Mouse (Mus musculus): ENCODE results near the gene Tmem178. TPM values are rescaled to one million over a fixed set of nuclear protein-coding genes. Genes with fewer than 3 reads are reported as not detected.

Tmem178 gene
- polyA plus RNA-seq, 1 experiment from 2014 or later, result 14.2 TPM

DNA sequence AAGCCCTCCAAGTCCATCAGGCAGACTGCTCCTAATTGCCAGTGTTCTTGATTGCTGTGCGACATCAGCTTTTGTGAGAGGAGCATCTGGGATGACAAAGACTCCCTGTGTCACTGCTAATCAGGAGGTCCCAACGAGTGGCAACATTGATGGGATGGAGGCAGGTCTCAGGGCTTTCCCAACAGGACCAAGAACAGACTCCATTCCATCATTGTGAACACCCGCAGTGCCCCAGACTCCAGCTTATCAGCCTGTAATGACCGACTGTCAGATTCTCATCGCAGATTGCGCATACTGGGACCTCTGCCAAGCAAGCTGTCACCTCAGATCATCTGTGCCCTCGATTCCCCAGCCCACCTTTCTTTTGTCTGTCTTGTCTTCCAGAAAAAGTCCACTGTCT is 7.9 kb downstream of the Tmem178 start:
- Histone ChIP-seq H3K27ac (ENCODE audit: low read depth, low read length) (no peak overlapping the region), H3K4me2 (no peak overlapping the region), H3K36me3 (ENCODE audit: control insufficient read depth, insufficient read depth, low read length) (no peaks in the 10 kb centered on the region), H3K9ac (ENCODE audit: low read length) (no peak overlapping the region), H3K4me1 (ENCODE audit: control insufficient read depth, insufficient read depth, low read length) (no peaks in the 10 kb centered on the region), H3K9me3 (ENCODE audit: control insufficient read depth, low read length) (no peaks in the 10 kb centered on the region), H3K4me3 (ENCODE audit: low read depth, low read length) (no peak overlapping the region), H3K27me3 (ENCODE audit: control insufficient read depth, insufficient read depth, low read length) (no peaks in the 10 kb centered on the region)
- no peak for DNase-seq (ENCODE audit: low spot score, missing footprints)
- WGBS, result 77% methylated on average over 7 of the region's 7 CpGs
- no peak for ATAC-seq (ENCODE audit: low FRiP score)

DNA sequence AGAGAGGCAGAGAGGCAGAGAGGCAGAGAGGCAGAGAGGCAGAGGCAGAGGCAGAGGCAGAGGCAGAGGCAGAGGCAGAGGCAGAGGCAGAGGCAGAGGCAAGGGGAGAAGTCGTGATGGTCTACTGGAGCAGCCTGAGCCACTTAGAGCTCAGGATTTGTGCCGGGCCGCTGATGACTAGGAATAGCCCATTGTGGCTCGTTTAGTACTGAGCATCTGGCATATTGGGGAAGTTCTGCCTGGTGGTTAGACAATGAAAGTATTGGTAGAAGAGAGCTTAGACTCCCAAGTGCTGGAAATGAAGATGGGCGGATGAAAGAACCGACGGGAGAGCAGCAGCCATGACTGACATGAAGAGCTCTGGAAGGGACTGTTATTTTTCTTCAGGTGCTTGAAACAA is 11.0 kb downstream of the Tmem178 start:
- Histone ChIP-seq H3K4me3 (ENCODE audit: low read depth, low read length) (no peak overlapping the region), H3K27me3 (ENCODE audit: control insufficient read depth, insufficient read depth, low read length) (no peaks in the 10 kb centered on the region), H3K4me2 (no peak overlapping the region), H3K9ac (ENCODE audit: low read length) (no peak overlapping the region), H3K9me3 (ENCODE audit: control insufficient read depth, low read length) (no peaks in the 10 kb centered on the region; the same call in 1 of the 2 replicates), H3K4me1 (ENCODE audit: control insufficient read depth, insufficient read depth, low read length) (no peaks in the 10 kb centered on the region), H3K36me3 (ENCODE audit: control insufficient read depth, insufficient read depth, low read length) (no peaks in the 10 kb centered on the region), H3K27ac (ENCODE audit: low read depth, low read length) (no peak overlapping the region)
- WGBS, result 55% methylated on average over 7 of the region's 7 CpGs
- DNase-seq (ENCODE audit: low spot score, missing footprints) (no peak), ATAC-seq (ENCODE audit: low FRiP score) (no peak)

DNA sequence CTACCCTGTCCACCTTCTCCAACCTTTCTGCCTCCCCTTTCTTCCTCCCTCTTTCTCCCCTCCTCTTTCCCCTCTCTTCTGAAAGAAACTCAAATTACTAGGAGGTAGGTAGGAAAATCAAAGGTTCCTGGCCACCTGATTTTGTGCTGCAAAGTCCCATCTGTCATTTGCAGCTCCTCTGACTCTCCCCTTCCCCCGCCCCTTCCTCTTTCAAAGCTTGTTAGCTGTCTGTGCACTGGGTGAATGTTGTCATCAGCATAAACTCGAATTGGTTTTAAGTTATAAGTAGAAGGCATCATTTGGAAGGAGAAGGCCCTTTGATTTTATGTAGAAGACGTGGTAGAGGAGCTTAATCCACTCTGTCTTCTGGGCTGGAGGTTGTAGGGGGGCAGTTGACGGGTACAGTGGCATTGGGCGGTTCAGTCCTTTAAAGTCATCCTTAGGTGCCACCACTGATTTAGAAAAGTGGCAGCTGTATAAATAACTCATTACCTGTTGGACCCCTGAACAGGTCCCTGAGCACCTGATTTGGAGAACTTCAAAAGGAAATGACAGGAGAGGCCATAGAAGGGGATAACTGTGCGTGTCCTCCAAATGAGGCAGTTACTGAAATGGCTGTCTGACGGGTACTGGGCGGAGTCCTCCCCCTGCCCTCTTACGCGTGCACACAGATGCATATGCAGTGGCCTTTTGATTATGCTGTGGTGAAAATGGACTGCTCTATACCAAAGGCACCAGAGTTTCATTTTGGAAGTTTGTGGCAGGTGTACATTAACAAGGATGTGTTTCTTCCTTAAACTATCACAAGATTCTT is 11.8 kb downstream of the Tmem178 start:
- Histone ChIP-seq H3K9me3 (ENCODE audit: control insufficient read depth, low read length) (no peaks in the 10 kb centered on the region; the same call in 1 of the 2 replicates), H3K36me3 (ENCODE audit: control insufficient read depth, insufficient read depth, low read length) (no peaks in the 10 kb centered on the region), H3K4me1 (ENCODE audit: control insufficient read depth, insufficient read depth, low read length) (no peaks in the 10 kb centered on the region), H3K27ac (ENCODE audit: low read depth, low read length) (no peak overlapping the region), H3K27me3 (ENCODE audit: control insufficient read depth, insufficient read depth, low read length) (no peaks in the 10 kb centered on the region), H3K4me3 (ENCODE audit: low read depth, low read length) (no peak overlapping the region), H3K4me2 (no peak overlapping the region), H3K9ac (ENCODE audit: low read length) (no peak overlapping the region)
- no peak for DNase-seq (ENCODE audit: low spot score, missing footprints)
- ATAC-seq (ENCODE audit: low FRiP score), result no peak
- 82% methylated on average over 10 of the region's 10 CpGs for WGBS

DNA sequence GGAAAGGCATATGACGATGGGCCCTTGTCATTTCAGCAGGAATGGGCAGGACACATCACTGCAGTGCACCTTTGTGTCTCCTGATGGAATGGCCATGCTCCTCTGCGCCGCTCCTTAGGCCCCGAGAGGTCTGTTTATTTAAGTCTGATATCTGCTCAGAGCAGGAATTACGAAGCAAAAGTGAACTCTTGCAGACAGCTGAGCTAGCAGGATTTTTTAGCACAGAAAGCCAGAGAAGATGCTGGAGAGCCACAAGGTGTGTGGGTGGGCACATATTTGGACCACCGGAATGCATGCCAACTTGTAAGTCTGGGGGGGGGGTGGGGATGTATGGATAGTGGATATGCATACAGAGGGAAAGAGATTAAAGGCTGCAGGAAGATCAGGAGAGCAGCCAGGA is 13.9 kb downstream of the Tmem178 start:
- Histone ChIP-seq H3K9me3 (ENCODE audit: control insufficient read depth, low read length) (no peaks in the 10 kb centered on the region; the same call in 1 of the 2 replicates), H3K36me3 (ENCODE audit: control insufficient read depth, insufficient read depth, low read length) (no peaks in the 10 kb centered on the region), H3K4me1 (ENCODE audit: control insufficient read depth, insufficient read depth, low read length) (no peaks in the 10 kb centered on the region), H3K4me2 (no peak overlapping the region), H3K4me3 (ENCODE audit: low read depth, low read length) (no peak overlapping the region), H3K27me3 (ENCODE audit: control insufficient read depth, insufficient read depth, low read length) (no peaks in the 10 kb centered on the region), H3K27ac (ENCODE audit: low read depth, low read length) (no peak overlapping the region), H3K9ac (ENCODE audit: low read length) (no peak overlapping the region)
- no peak for DNase-seq (ENCODE audit: low spot score, missing footprints)
- 85% methylated on average over 6 of the region's 6 CpGs for WGBS
- no peak for ATAC-seq (ENCODE audit: low FRiP score)

DNA sequence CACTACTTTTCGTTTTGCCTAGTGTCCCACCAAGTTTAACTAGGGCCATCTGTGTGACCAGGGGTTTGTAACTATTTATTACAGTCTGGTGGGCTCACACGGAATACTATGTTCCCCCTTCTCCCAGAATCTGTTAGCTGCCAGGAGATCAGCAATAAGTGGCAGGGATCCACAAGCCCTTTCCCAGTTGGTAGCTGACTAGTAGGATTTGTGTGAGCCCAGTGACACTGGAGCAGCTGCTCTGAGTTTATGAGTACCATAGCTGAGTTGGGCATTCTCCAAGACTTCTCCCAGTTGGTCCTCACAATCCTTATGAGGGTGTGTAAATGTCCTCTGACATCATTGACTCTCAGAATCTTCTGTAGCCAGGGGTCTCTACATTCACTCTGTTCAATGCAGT is 15.4 kb downstream of the Tmem178 start:
- DNase-seq (ENCODE audit: low spot score, missing footprints) (no peak), ATAC-seq (ENCODE audit: low FRiP score) (no peak)
- Histone ChIP-seq H3K9me3 (ENCODE audit: control insufficient read depth, low read length) (no peaks in the 10 kb centered on the region; the same call in 1 of the 2 replicates), H3K36me3 (ENCODE audit: control insufficient read depth, insufficient read depth, low read length) (no peaks in the 10 kb centered on the region), H3K9ac (ENCODE audit: low read length) (no peak overlapping the region), H3K27ac (ENCODE audit: low read depth, low read length) (no peak overlapping the region), H3K4me1 (ENCODE audit: control insufficient read depth, insufficient read depth, low read length) (peaks cover 2% of the 10 kb centered on the region; the same call in 1 of the 2 replicates), H3K4me2 (no peak overlapping the region), H3K4me3 (ENCODE audit: low read depth, low read length) (no peak overlapping the region), H3K27me3 (ENCODE audit: control insufficient read depth, insufficient read depth, low read length) (no peaks in the 10 kb centered on the region)
- 71% methylated on average over 2 of the region's 2 CpGs for WGBS

DNA sequence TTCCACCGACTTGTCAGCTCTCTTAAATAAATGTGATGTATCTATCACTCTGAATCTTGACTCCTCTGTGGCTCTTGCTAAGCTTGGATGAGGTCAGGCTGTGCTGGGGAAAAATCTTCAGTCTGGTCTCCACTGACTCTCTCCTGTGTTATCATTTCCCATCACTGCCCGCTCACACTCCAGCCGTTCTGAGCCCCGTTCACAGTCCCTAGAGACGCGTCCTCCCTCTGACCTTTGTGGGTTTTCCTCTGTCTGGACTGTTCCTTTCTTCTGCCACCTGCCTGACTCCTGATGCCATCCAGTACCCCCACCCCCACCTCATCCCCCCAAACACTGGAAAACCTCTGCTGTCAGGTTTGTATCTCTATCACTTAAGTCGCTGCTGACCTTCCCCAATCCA is 23.0 kb downstream of the Tmem178 start:
- no peaks in the 10 kb centered on the region for H3K36me3 ChIP-seq (ENCODE audit: control insufficient read depth, insufficient read depth, low read length)
- DNase-seq (ENCODE audit: low spot score, missing footprints) (no peak), ATAC-seq (ENCODE audit: low FRiP score) (no peak)
- H3K9me3 ChIP-seq (ENCODE audit: control insufficient read depth, low read length), result no peaks in the 10 kb centered on the region
- peaks cover 7% of the 10 kb centered on the region; the same call in 1 of the 2 replicates for H3K4me1 ChIP-seq (ENCODE audit: control insufficient read depth, insufficient read depth, low read length)
- no peak overlapping the region for H3K4me2 ChIP-seq
- 51% methylated on average over 7 of the region's 7 CpGs for WGBS
- no peaks in the 10 kb centered on the region for H3K27me3 ChIP-seq (ENCODE audit: control insufficient read depth, insufficient read depth, low read length)
- H3K9ac ChIP-seq (ENCODE audit: low read length), result no peak overlapping the region
- no peak overlapping the region for H3K4me3 ChIP-seq (ENCODE audit: low read depth, low read length)
- no peak overlapping the region for H3K27ac ChIP-seq (ENCODE audit: low read depth, low read length)

DNA sequence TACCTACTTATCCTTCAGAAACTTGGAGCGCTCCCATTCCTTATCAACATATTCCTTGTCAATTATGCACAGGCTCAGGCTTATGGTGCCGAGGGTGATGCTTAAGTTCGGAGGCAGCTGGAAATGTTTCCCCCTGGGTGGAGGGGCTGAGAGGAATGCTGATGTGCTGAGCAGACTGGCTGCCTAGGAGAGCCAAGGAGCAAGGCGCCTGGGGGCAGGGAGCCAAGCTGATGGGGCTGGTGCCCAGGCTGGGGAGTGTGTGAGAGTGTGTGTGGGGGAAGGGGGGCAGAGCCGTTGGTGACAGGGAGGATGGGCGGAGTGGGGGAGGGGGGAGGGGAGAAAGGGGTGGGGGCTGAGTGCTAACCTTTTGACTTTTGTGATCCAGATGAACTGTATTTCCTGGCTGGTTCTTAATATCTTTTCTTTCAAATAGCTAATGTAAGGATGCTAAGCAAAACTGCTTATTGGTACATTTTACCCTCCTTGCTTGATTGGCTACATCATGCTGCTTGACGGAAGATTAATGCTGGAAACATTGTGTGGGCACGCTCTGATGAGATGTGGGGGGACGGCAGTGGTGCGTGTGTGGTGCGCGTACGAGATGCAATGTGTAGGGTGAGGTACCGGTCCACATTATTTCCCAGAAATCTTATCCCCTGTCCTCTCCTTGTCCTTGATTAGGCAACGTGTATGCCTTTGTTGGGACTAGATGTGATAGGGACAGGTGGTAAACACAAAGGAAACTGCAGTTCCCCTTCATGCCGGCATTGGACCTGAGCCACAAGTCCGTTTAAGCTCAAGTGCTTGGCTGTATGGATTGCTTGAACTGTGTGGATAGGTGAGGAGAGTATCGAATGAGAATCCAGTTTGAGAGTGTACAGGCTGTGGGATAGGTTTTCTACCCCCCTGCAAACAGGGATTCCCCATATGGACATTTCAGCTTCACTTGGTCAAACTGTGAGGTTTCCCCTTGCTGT is 25.5 kb downstream of the Tmem178 start:
- WGBS, result 58% methylated on average over 18 of the region's 18 CpGs
- H3K27me3 ChIP-seq (ENCODE audit: control insufficient read depth, insufficient read depth, low read length), result no peaks in the 10 kb centered on the region

DNA sequence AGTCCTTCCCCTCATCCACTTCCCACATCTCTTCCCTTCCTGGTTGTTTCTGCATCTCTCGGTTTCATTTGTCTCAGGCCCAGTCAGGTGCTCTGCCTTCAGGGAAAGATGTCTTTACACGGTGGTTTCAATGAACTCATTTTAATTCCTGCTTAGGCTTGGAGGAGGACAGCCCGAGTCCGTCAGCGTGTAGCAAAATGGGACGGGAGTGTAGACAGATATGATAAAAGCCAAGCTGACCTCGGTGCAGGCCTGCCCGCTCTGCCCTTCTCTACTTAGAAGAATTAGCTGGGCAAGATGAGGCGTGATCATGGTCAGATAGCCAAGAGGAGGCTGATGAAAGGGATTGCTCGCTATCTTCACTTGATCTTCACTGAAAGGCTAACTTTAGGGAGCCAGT is 26.3 kb downstream of the Tmem178 start:
- Histone ChIP-seq H3K36me3 (ENCODE audit: control insufficient read depth, insufficient read depth, low read length) (no peaks in the 10 kb centered on the region), H3K4me1 (ENCODE audit: control insufficient read depth, insufficient read depth, low read length) (peaks cover 5% of the 10 kb centered on the region; the same call in 1 of the 2 replicates), H3K9me3 (ENCODE audit: control insufficient read depth, low read length) (no peaks in the 10 kb centered on the region), H3K4me3 (ENCODE audit: low read depth, low read length) (no peak overlapping the region), H3K27ac (ENCODE audit: low read depth, low read length) (no peak overlapping the region; the same call in 1 of the 2 replicates), H3K27me3 (ENCODE audit: control insufficient read depth, insufficient read depth, low read length) (no peaks in the 10 kb centered on the region), H3K4me2 (no peak overlapping the region), H3K9ac (ENCODE audit: low read length) (no peak overlapping the region)
- no peak for DNase-seq (ENCODE audit: low spot score, missing footprints)
- 76% methylated on average over 10 of the region's 10 CpGs for WGBS
- no peak for ATAC-seq (ENCODE audit: low FRiP score)

More for the DNA sequence above, 25.5 kb downstream of the Tmem178 start:
- Histone ChIP-seq H3K27ac (ENCODE audit: low read depth, low read length) (no peak overlapping the region; the same call in 1 of the 2 replicates), H3K9me3 (ENCODE audit: control insufficient read depth, low read length) (no peaks in the 10 kb centered on the region), H3K36me3 (ENCODE audit: control insufficient read depth, insufficient read depth, low read length) (no peaks in the 10 kb centered on the region), H3K4me3 (ENCODE audit: low read depth, low read length) (no peak overlapping the region), H3K4me1 (ENCODE audit: control insufficient read depth, insufficient read depth, low read length) (peaks cover 5% of the 10 kb centered on the region; the same call in 1 of the 2 replicates), H3K9ac (ENCODE audit: low read length) (no peak overlapping the region), H3K4me2 (no peak overlapping the region)
- DNase-seq (ENCODE audit: low spot score, missing footprints) (no peak), ATAC-seq (ENCODE audit: low FRiP score) (peak; percentile 87)
